Mouse (Mus musculus) cerebellum, adult 2 months (tissue): ENCODE results near the gene Slc37a4.

Experiments used
- CTCF ChIP-seq: fragments of 200-500 bp; IDR thresholded peaks from 2 replicates; pipeline ENCODE4 v1.5.1; 2011; ENCODE audit warnings: low read depth, mild to moderate bottlenecking, control low read depth, low read length, moderate library complexity, borderline replicate concordance; ENCODE audit not compliant: insufficient read depth
- POLR2A ChIP-seq: fragments of 200-500 bp; IDR thresholded peaks from 2 replicates; pipeline ENCODE4 v1.6.1; 2011; ENCODE audit warnings: low read length, control low read depth, borderline replicate concordance; ENCODE audit not compliant: insufficient read depth

DNA sequence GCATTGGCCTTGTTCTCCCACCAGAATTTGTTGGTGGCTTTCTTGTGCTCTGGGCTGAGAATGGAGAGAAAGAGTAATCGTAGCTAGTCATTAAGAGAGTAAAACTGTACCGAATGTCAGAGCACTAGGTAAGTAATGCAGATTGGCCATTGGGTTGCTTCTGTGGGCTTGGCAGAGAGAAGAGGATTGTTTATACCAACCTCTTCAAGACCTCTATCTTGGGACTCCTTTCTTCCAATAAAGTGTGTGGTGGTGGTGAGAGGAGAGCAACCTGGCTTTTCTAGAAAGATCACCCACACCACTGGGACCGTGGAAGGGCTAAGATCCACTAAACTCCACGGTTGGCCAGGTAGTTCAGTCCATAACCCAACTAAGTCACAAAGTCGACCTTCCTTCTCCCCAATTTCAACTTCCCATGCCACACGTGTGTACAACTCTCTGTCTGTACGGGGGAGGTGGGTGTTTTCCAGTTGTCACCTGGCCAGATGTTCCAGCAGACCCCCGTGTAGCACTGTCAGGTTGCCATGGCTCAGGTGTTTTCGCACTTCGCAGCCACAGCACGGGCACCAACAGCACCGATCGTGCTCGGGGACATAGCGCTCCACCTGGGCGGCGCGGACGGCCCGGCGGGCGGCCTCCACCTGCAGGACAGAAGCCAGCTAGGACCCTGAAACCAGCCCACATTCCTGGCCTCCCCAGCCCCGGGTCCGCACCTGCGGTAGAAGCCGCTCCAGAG lies 20.7 kb downstream of the Slc37a4 start:
- TF ChIP-seq CTCF = no peak
- no peak for TF ChIP-seq POLR2A
